Mouse (Mus musculus) frontal cortex, adult 2 months (tissue): ENCODE results near the gene Gm7980. TPM values are rescaled to one million over a fixed set of nuclear protein-coding genes. Genes with fewer than 3 reads are reported as not detected.
"Not testable (repeated sequence)": the region's sequence is repeated elsewhere in the genome, so short reads cannot be mapped to it uniquely, and the experiment has no call there.

ENCODE experiments used
- DNase-seq, 2 experiments: peaks; one replicate each; pipeline ENCODE4 v3.0.0; 2022; ENCODE audit warnings: low spot score in 1 of 2; ENCODE audit errors: extremely low spot score in 1 of 2
- polyA plus RNA-seq: library from polyadenylated mRNA; depleted of rRNA; stranded (reverse); fragments of >200 nt; gene quantifications from 2 replicates; pipeline ENCODE4 v1.2.3, GENCODE M21; 2012; rRNA removed

The Gm7980 gene
- not detected in 2 replicates for polyA plus RNA-seq

DNA sequence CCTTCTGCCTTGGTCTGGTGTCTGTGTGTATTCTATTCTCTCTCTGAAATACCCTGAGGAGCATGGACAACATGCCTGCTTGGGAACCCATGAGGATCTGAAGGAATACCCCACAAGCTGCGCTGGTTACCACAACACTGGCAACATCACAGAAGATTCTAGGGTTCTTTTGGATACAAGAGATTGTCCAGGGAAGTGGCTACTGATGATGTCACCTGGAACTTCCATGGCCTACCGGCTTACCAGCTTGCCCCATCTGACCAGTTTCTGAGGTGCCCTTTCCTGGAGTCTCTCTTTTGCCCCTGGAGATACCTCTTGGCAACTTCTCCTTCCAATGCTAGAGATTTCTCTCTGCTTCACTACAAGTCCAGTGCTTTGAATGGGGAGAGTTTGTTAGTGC, at the start of gene Gm7980:
Gm7980 (minus strand) TSS at position 101 of the 400 bp plus-strand sequence.
- not testable (repeated sequence) for DNase-seq

DNA sequence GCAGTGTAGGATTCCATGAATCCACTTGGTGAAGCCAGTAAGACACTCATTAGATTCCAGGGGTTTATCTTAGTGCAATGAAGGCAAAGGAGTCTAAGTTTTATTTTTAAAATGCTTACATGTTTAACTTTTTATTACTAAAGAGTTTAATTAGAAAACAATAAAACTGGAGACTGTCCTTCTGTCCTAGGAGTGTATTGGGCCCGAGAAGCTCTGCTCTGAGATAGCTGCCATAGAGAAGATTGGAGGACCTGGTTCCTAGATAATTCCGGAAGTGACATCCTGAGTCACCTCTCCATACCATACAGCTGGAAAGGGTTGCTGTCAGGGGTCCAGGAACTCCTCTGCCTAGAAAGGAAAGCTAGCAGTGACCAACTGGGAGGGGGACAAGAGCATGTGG, 36.6 kb upstream of the Gm7980 start, which contains the start of gene 1700024B05Rik:
1700024B05Rik (plus strand) TSS at position 301 of the 400 bp plus-strand sequence.
- DNase-seq = not testable (repeated sequence)

DNA sequence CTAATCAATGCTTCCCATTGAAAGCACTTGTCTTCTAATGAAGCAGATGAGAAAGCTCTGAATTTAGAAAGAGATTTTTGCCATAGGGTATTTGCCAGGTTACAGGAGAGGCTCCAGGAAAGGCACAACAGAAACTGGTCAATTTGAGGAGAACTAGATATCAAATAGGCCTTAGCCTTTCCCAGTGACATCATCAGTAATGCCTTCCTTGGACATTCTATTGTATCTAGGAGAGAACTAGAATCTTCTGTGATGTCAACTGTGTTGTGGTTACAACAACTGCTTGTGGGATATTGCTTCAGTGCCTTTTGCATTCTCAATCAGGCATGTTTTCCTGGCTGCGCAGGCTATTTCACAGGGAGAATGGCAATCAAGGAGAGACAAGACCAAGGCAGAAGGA, 17.6 kb upstream of the Gm7980 start, which contains the start of gene 1700049E17Rik1:
1700049E17Rik1 (plus strand) TSS at position 301 of the 400 bp plus-strand sequence.
- not testable (repeated sequence) for DNase-seq

Other genes with a start within 250 kb of the Gm7980 start
- gene Gm8068, start 205.4 kb downstream of the Gm7980 start, polyA plus RNA-seq = not detected in 2 replicates
- gene Gm7929, start 156.7 kb downstream of the Gm7980 start, polyA plus RNA-seq = not detected in 2 replicates
- not detected in 2 replicates for gene Gm47189, start 134.8 kb downstream of the Gm7980 start, polyA plus RNA-seq
- gene 1700049E17Rik1, start 17.7 kb upstream of the Gm7980 start, polyA plus RNA-seq = not detected in 2 replicates
- 0.08 TPM in 1 of 2 replicates, not detected in the other for gene 1700024B05Rik, start 36.7 kb upstream of the Gm7980 start, polyA plus RNA-seq
- gene Gm6401, start 60.6 kb upstream of the Gm7980 start, polyA plus RNA-seq = not detected in 2 replicates
- gene Gm3543, start 76.0 kb upstream of the Gm7980 start, polyA plus RNA-seq = not detected in 2 replicates
- gene Gm7951, start 210.1 kb upstream of the Gm7980 start, polyA plus RNA-seq = not detected in 2 replicates